Mouse (Mus musculus) brain, adult 2 months (tissue): ENCODE measurements around the gene 1700034I23Rik.
"Not testable (repeated sequence)": the region's sequence is repeated elsewhere in the genome, so short reads cannot be mapped to it uniquely, and the experiment has no call there.

Experiments used
- DNase-seq: peaks from one replicate; pipeline ENCODE4 v3.0.0; 2011; ENCODE audit warnings: low read depth, low spot score

Gene 1700034I23Rik

GRCm38 (mm10) chr3:40902443-40902842 is at the start of gene 1700034I23Rik:
Gene 1700034I23Rik, minus strand, starts transcription at chr3:40902543.
- not testable (repeated sequence) for DNase-seq

- peak; percentile 52 for DNase-seq
Measured at GRCm38 (mm10) chr3:40951365-40951764, 49.0 kb upstream of the 1700034I23Rik start.

GRCm38 (mm10) chr3:40950601-40951201 is 48.4 kb upstream of the 1700034I23Rik start:
- DNase-seq: peak; percentile 63

- DNase-seq: peak; percentile 62
Measured at GRCm38 (mm10) chr3:40949903-40950600, 47.7 kb upstream of the 1700034I23Rik start.

- peak; percentile 99 for DNase-seq
Measured at GRCm38 (mm10) chr3:40949170-40949902, 47.0 kb upstream of the 1700034I23Rik start, which contains the start of gene Larp1b. Gene Larp1b, plus strand, starts transcription at chr3:40949828.

- DNase-seq: no peak
Measured at GRCm38 (mm10) chr3:40939019-40939418, 36.7 kb upstream of the 1700034I23Rik start.

GRCm38 (mm10) chr3:40938592-40938991 is 36.2 kb upstream of the 1700034I23Rik start:
- no peak for DNase-seq

GRCm38 (mm10) chr3:40938189-40938588 is 35.8 kb upstream of the 1700034I23Rik start:
- DNase-seq: no peak

GRCm38 (mm10) chr3:40894336-40894735 is 8.0 kb downstream of the 1700034I23Rik start:
- DNase-seq: peak; percentile 26

GRCm38 (mm10) chr3:40893816-40894258 is 8.5 kb downstream of the 1700034I23Rik start:
- DNase-seq: peak; percentile 99

- DNase-seq: not testable (repeated sequence)
Measured at GRCm38 (mm10) chr3:40853123-40853738, 49.1 kb downstream of the 1700034I23Rik start.
